Mouse (Mus musculus): ENCODE measurements around the gene Cdc34b.

Cdc34b gene

DNA sequence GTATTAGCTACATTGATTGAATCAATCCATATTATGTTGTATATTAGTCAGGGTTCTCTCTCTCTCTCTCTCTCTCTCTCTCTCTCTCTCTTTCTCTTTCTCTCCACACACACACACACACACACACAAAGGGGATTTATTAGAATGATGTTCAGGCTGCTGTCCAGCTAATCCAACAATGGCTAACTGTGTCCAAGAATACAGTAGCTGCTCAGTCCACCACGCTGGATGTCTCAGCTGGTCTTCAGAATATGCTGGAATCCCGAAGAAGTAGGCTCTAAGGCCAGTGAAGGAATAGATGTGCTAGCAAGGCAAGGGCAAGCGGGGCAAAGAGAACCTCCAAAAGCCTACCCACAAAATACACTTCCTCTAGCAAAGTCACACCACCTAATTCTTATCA is 14.3 kb upstream of the Cdc34b start:
- no peak for TF ChIP-seq GATA4 (IDR thresholded peaks at IDR 0.05; ENCODE audit: insufficient replicate concordance, low read length)

- TF ChIP-seq GATA4 (IDR thresholded peaks at IDR 0.05; ENCODE audit: insufficient replicate concordance, low read length), result no peak
These were observed 13.0 kb upstream of the Cdc34b start for GRCm38 (mm10) chr11:94728545-94728944.

GRCm38 (mm10) chr11:94729565-94729964 is 12.0 kb upstream of the Cdc34b start:
- TF ChIP-seq GATA4 (IDR thresholded peaks at IDR 0.05; ENCODE audit: insufficient replicate concordance, low read length), result no peak

DNA sequence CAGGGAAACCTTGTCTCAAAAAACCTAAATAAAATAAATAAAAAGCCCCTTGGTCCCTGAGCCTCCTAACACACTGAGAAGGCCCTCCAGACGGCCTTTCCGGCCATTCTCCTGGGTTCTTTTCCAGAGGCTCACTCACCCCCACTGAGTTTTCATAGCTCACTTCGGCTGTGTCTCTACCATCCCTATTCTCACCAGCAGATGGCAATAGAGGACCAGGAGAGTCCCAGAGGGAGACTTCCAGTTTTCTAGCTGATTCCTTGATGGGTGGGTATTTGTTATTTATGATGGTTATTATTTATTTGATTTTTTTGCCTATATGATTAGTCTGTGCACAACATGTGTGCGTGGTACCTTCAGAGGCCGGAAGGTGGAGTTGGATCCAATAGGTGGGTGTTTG is 11.3 kb upstream of the Cdc34b start:
- TF ChIP-seq GATA4 (IDR thresholded peaks at IDR 0.05; ENCODE audit: insufficient replicate concordance, low read length), result no peak

- no peak for TF ChIP-seq GATA4 (IDR thresholded peaks at IDR 0.05; ENCODE audit: insufficient replicate concordance, low read length)
These were observed 10.4 kb upstream of the Cdc34b start for GRCm38 (mm10) chr11:94731229-94731628.

DNA sequence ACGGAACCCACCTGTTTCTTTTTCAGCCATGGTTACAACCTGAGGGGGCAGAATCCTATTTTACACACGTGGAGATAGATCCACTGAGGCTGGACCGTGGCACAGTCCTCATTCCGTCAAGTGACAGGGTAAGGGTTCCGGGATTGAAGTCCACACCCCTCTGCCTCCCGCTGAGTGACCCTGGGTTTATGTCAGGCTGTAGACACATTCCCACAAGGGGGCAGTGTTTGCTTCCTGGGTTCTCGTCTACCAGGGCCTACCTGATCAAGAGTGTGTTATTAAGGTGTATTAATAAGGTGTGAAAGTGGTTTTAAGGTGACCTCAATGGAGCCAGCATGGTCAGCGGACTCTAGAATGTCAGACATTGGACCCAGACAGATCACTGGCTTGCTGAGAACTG is 8.8 kb upstream of the Cdc34b start:
- TF ChIP-seq GATA4 (IDR thresholded peaks at IDR 0.05; ENCODE audit: insufficient replicate concordance, low read length), result no peak

DNA sequence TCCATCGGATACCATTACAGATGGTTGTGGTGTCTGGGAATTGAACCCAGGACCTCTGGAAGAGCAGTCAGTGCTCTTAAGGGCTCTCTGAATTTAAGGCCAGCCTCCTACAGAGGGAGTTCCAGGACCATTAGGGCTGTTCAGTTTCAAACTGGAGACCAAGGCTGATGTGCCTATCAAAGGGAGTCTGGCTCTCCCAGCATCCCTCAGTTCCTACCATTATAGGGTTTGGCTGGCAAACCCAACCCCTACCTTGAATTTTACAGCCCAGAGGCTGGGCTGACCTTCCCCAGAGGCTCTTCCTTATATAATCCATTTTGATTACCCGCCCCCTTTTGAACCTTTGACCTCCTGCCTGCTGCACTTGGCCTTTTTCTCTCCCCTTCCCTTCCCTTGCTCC is 5.8 kb upstream of the Cdc34b start:
- TF ChIP-seq GATA4 (IDR thresholded peaks at IDR 0.05; ENCODE audit: insufficient replicate concordance, low read length), result no peak

- no peak for TF ChIP-seq GATA4 (IDR thresholded peaks at IDR 0.05; ENCODE audit: insufficient replicate concordance, low read length)
These were observed 11.5 kb downstream of the Cdc34b start for GRCm38 (mm10) chr11:94752946-94753713.

GRCm38 (mm10) chr11:94759916-94760315 is 18.3 kb downstream of the Cdc34b start:
- no peak for TF ChIP-seq GATA4 (IDR thresholded peaks at IDR 0.05; ENCODE audit: insufficient replicate concordance, low read length)

- no peak for TF ChIP-seq GATA4 (IDR thresholded peaks at IDR 0.05; ENCODE audit: insufficient replicate concordance, low read length)
These were observed 18.8 kb downstream of the Cdc34b start for GRCm38 (mm10) chr11:94760364-94760763.

DNA sequence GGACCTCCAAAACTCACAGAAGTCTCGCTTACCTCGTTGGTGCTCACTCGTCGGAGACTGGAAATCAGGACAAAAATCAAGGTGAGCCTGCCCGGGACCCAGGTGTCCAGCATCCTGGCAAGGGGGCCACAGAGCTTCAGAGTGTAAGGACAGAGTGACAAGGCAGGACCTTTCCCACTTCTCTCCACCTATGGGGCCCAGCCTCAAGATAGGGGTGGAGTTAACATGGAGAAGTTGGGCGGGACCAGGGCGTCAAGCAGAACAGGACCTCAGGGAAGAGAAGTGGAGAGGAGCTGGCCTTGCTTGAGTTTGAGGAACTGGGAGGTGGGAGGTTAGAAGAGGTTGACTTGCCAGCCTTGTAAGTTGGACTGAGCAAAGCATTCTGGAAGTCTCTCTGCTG is 19.2 kb downstream of the Cdc34b start:
- no peak for TF ChIP-seq GATA4 (IDR thresholded peaks at IDR 0.05; ENCODE audit: insufficient replicate concordance, low read length)

GRCm38 (mm10) chr11:94762281-94762680 is 20.7 kb downstream of the Cdc34b start:
- no peak for TF ChIP-seq GATA4 (IDR thresholded peaks at IDR 0.05; ENCODE audit: insufficient replicate concordance, low read length)

- no peak for TF ChIP-seq GATA4 (IDR thresholded peaks at IDR 0.05; ENCODE audit: insufficient replicate concordance, low read length)
These were observed 21.2 kb downstream of the Cdc34b start for GRCm38 (mm10) chr11:94762775-94763174.

DNA sequence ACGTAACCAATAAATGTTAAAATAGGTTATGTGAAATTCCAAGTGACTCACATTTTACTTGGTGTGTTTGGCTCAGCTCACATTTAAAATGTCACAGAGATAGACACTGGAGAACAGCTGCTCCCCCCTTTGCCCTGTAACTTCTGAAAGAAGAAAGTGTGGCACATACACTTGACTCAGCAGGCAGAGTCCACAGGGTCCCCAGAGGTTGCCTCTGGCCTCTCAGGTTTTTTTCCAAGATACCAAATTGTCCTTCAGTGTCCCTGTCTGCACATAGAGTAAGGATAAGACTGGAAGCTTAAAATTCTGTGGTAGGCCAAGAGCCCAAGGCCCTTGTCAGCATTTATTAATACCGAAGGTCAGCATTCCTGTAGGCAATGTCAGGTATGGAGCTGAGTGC is 25.7 kb downstream of the Cdc34b start:
- TF ChIP-seq GATA4 (IDR thresholded peaks at IDR 0.05; ENCODE audit: insufficient replicate concordance, low read length), result no peak

DNA sequence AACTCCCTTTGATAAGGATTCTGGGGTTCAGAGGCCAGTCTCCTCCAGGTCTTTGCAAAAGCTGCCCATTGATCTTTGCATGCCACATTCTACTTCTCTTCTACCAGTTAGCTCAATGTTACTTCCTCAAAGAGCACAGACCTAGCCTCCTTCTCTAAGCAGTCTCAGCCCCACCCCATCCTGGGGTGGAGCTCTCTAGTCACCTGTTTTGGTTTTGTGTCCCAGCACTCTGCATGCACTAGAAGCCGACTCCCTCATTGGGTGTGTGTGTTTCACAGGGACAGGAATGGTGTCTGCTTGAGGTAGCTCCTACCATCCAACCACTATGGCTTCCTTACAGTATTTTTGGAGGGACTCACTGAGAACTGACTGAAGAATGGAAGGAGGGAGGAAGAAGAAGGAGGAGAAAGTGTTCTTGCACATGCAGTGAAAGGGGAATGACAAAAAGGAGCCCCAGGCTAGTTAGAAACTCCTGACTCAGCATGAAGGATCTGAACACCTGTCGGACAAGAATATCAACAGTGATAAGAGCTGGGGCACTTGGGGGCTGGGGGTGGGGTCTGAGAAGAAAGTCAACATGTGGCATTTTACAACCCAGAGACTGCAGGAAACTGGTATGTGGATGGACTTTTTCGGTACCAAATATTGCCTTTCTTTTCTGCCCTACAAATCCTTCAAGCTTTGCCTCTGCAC is 30.9 kb downstream of the Cdc34b start:
- TF ChIP-seq GATA4 (IDR thresholded peaks at IDR 0.05; ENCODE audit: insufficient replicate concordance, low read length), result no peak

DNA sequence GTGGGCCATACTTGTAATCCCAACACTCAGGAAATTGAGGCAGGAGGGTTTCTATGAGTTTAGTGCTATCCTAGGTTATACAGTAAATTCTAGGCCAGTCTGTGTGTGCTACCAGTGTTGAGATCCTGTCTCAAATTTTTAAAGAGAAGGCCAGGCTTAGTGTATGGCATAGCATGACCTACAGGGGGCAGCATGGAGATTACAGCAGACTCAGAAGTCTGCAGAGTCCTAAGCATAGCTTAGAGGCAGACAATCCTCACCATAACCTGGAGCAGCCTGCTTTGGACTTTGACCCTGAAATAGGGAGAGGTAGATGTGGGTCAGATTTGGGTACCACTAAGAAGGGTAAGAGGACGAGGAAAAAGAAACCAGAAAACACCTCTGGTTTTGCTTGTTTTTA is 32.3 kb downstream of the Cdc34b start:
- no peak for TF ChIP-seq GATA4 (IDR thresholded peaks at IDR 0.05; ENCODE audit: insufficient replicate concordance, low read length)
